Mouse (Mus musculus) C2C12 (cell line): ENCODE results near the gene Pnrc2.

Experiments
- CTCF ChIP-seq: IDR thresholded peaks from one replicate; pipeline ENCODE4 v1.5.1; 2011; ENCODE audit not compliant: control insufficient read depth, insufficient read depth, insufficient read length
- MAX ChIP-seq: IDR thresholded peaks from one replicate; pipeline ENCODE4 v1.6.1; 2011; ENCODE audit warnings: mild to moderate bottlenecking, control low read depth

DNA sequence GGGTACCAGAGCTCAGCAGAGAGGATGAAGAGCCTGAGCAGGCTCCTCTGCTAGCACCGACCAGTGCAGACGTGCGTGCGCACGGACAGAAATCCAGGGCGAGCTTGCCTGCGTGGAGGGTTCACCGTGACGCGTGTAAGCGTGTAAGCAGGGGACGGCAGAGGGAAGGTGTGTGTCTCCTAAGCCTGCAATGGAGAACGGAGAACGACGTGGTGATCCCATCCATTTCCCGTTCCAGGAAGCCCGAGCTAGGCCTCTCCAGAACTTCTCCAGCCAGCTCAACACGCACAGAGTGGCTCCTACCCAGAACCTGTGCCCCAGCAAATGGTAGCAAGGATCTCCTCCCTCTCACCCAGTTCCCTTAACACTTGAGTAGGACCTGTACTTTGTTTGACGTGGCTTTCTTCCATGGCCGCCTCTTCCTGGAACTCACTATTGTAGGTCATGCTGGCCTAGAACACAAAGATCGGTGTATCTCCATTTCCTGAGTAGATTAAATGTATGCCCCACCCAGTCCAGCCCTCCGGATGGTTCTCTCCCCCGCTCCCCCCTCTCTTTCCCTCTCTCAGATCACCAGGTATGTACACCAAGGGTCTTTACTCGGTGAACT lies 14.9 kb upstream of the Pnrc2 start:
- TF ChIP-seq CTCF (no peak), MAX (no peak)
